Comparison of ENCODE assay signal across 22 mouse cellular contexts in the genomic region with DNA sequence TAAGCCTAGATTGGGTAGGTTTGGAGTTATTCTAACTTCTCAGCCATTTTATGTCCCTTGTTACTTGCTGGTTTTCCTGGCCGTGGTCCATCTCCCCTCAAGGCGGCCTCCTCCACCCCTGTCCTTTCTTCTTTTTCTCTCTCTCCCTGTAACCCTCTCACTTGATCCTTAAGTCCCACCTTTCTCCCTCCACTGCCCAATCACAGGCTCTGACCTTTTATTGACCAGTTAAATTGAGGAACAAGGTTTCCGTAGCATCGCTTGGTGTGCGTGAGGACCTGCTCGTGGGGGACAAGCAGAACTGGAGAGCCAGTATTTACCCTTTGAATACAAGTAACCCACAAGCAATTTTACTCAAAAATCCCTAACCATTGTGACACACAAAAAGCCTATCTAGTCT. TPM values are rescaled to one million over a fixed set of nuclear protein-coding genes. Genes with fewer than 3 reads are reported as not detected.
DNase-seq lines count a peak whose midpoint lies in the region; ATAC-seq and TF ChIP-seq lines count a peak whose summit lies in the region.
"Had no signal": no experiment of that assay in that cellular context is flagged by ENCODE, and none has a peak within 500 bp of the region (broad histone marks: within the 10 kb centered on the region; RNA-seq: fewer than 3 reads in every experiment).

No protein-coding gene starts in this region.

- DNase-seq in kidney, postnatal 36 days, result no peak
- DNase-seq in kidney, postnatal 0 days (ENCODE audit: low spot score), result peak; percentile 6
- no peak for DNase-seq in kidney, adult 11 months
- peak; percentile 14 for DNase-seq in retina, postnatal 1 day
- no peak for DNase-seq in retina, embryonic 14.5 days (ENCODE audit: low spot score)
- DNase-seq: adrenal gland, adult 2 months; adrenal gland, postnatal 10 days; adrenal gland, postnatal 25 days; cerebellum, adult 11 months; cerebellum, adult 18-20 months; cerebellum, adult 8-10 months; cerebellum, adult 9-11 months; cerebellum, postnatal 14 days; cerebellum, postnatal 36 days; embryo, embryonic 11 days had no signal

- H3K9me3 ChIP-seq in kidney, embryonic 15.5 days (replicated peaks), result no peaks in the 10 kb centered on the region
- no peaks in the 10 kb centered on the region for H3K9me3 ChIP-seq in kidney, postnatal 0 days (replicated peaks; ENCODE audit: low read length)
- H3K9me3 ChIP-seq: embryonic facial prominence, embryonic 13.5 days; embryonic facial prominence, embryonic 15.5 days; forebrain, embryonic 10.5 days; forebrain, embryonic 12.5 days had no signal

- WGBS in kidney, embryonic 15.5 days, result 56% methylated on average over 6 of the region's 6 CpGs
- 55% methylated on average over 6 of the region's 6 CpGs for WGBS in kidney, postnatal 0 days

- TF ChIP-seq CTCF in kidney, postnatal 0 days (IDR thresholded peaks at IDR 0.05; ENCODE audit: low read depth), result no peak

- no peaks in the 10 kb centered on the region for H3K27me3 ChIP-seq in kidney, embryonic 15.5 days
- no peaks in the 10 kb centered on the region for H3K27me3 ChIP-seq in kidney, postnatal 0 days (ENCODE audit: insufficient read depth, low read length)
- H3K27me3 ChIP-seq: embryonic facial prominence, embryonic 13.5 days; embryonic facial prominence, embryonic 15.5 days; forebrain, embryonic 12.5 days had no signal

- H3K27ac ChIP-seq in kidney, embryonic 15.5 days, result peak overlapping the region; percentile 24
- H3K27ac ChIP-seq in kidney, postnatal 0 days, result no peak overlapping the region
- H3K27ac ChIP-seq: embryonic facial prominence, embryonic 13.5 days; embryonic facial prominence, embryonic 15.5 days; forebrain, embryonic 10.5 days; forebrain, embryonic 12.5 days had no signal

- H3K4me1 ChIP-seq in kidney, embryonic 15.5 days, result peaks cover 17% of the 10 kb centered on the region
- no peaks in the 10 kb centered on the region for H3K4me1 ChIP-seq in kidney, postnatal 0 days (replicated peaks; ENCODE audit: insufficient read depth, low read length)
- H3K4me1 ChIP-seq: embryonic facial prominence, embryonic 13.5 days; embryonic facial prominence, embryonic 15.5 days; forebrain, embryonic 10.5 days; forebrain, embryonic 12.5 days had no signal

- ATAC-seq in kidney, embryonic 15.5 days (replicated peaks; ENCODE audit: low FRiP score), result peak; percentile 29; the same call in 1 of the 2 replicates
- ATAC-seq in kidney, postnatal 0 days (replicated peaks; ENCODE audit: low FRiP score, low read depth), result peak; percentile 30; the same call in 1 of the 2 replicates
- ATAC-seq: forebrain, embryonic 14.5 days had no signal

- no peaks in the 10 kb centered on the region for H3K36me3 ChIP-seq in kidney, embryonic 15.5 days
- no peaks in the 10 kb centered on the region for H3K36me3 ChIP-seq in kidney, postnatal 0 days (ENCODE audit: insufficient read depth, low read length)
- H3K36me3 ChIP-seq: embryonic facial prominence, embryonic 15.5 days; forebrain, embryonic 12.5 days had no signal

- H3K4me3 ChIP-seq in kidney, embryonic 15.5 days (replicated peaks), result no peak overlapping the region
- no peak overlapping the region for H3K4me3 ChIP-seq in kidney, postnatal 0 days (replicated peaks; ENCODE audit: low read depth, low read length)
- H3K4me3 ChIP-seq: embryonic facial prominence, embryonic 13.5 days; embryonic facial prominence, embryonic 15.5 days; erythroblast, embryonic 14.5 days; forebrain, embryonic 10.5 days; forebrain, embryonic 12.5 days had no signal

- H3K4me2 ChIP-seq in kidney, embryonic 15.5 days, result peak overlapping the region; percentile 8; the same call in 1 of the 2 replicates
- 0 out of 2 replicates have a peak overlapping the region, but pooled peaks have one; percentile 24 for H3K4me2 ChIP-seq in kidney, postnatal 0 days (ENCODE audit: low read length)
- H3K4me2 ChIP-seq: embryonic facial prominence, embryonic 13.5 days; embryonic facial prominence, embryonic 15.5 days; forebrain, embryonic 12.5 days had no signal

- H3K9ac ChIP-seq in kidney, embryonic 15.5 days, result no peak overlapping the region
- H3K9ac ChIP-seq in kidney, postnatal 0 days (ENCODE audit: low read depth, low read length), result no peak overlapping the region
- H3K9ac ChIP-seq: embryonic facial prominence, embryonic 13.5 days; embryonic facial prominence, embryonic 15.5 days; forebrain, embryonic 12.5 days had no signal

RNA-seq across cellular contexts. Expression of a gene that starts 56.8 kb away (rescaled TPM):
- polyA plus RNA-seq in kidney, embryonic 15.5 days (2015; fragmentation: Nextera tagmentation; extraction: Ambion mirVana), result 2.1 and 2.3 TPM in 2 replicates
- 2.6 and 2.8 TPM in 2 replicates for polyA plus RNA-seq in kidney, postnatal 0 days (2015; fragmentation: Nextera tagmentation; extraction: Ambion mirVana)
- polyA plus RNA-seq: erythroblast, embryonic 14.5 days had no signal

Comparison
In these comparisons a context has a peak if more than half of its experiments do, and no peak if none do; other contexts are left out.
1. DNase-seq: peak in kidney, postnatal 0 days (single experiment) and retina, postnatal 1 day (single experiment); none in kidney, postnatal 36 days (0 of 2), kidney, adult 11 months (single experiment) and retina, embryonic 14.5 days (single experiment).